Mouse (Mus musculus): ENCODE measurements around the gene Dmac1.

DNA sequence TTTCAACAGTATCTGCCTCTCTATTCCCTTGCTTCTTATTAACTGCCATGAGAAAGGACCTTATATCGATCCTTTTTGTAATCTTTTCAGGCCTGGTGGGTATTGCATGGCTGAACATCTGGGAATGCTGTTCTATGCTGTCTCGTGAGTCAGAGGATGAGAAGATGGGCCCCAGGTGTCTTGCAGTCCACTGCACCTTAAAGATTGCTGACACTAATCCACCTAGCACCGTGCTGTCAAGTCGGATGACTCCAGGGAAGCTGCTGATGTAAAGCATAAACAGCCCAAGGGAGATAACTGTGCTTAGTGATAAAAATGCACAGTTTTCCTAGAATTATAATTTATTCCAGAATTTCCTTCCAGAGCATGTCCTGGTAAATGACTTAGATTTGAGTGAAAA, 14.2 kb upstream of the Dmac1 start:
- TF ChIP-seq CTCF (IDR thresholded peaks at IDR 0.05; ENCODE audit: low read depth, low read length) = no peak
- no peak for TF ChIP-seq POLR2A (IDR thresholded peaks at IDR 0.05; ENCODE audit: extremely low read depth, insufficient read depth, low read length)

Data from liver, adult 2 months (tissue).